Mouse (Mus musculus) heart, adult 2 months (tissue): ENCODE measurements around the gene Gm21988. TPM values are rescaled to one million over a fixed set of nuclear protein-coding genes. Genes with fewer than 3 reads are reported as not detected.

Experiments
- DNase-seq, 2 experiments: peaks; one replicate each; pipeline ENCODE4 v3.0.0; 2021
- H3K27ac ChIP-seq: fragments of 200-600 bp; 2 replicates; pipeline ENCODE4 v1.8.1; 2022
- H3K27me3 ChIP-seq: fragments of 200-500 bp; 2 replicates; pipeline ENCODE4 v1.6.1; 2012; ENCODE audit warnings: mild to moderate bottlenecking, low read length, inconsistent platforms, mixed read lengths; ENCODE audit not compliant: control insufficient read depth, insufficient read depth
- H3K36me3 ChIP-seq: fragments of 200-500 bp; 2 replicates; pipeline ENCODE4 v1.6.1; 2012; ENCODE audit warnings: low read length, inconsistent platforms; ENCODE audit not compliant: control insufficient read depth, insufficient read depth
- H3K4me1 ChIP-seq: fragments of 200-500 bp; 2 replicates; pipeline ENCODE4 v1.6.1; 2011; ENCODE audit warnings: low read length; ENCODE audit not compliant: control insufficient read depth, insufficient read depth
- H3K4me3 ChIP-seq: fragments of 200-600 bp; 2 replicates; pipeline ENCODE4 v1.8.1; 2022
- H3K79me2 ChIP-seq: fragments of 200-500 bp; replicated peaks from 2 replicates; pipeline ENCODE4 v1.6.1; 2012; ENCODE audit warnings: mild to moderate bottlenecking, inconsistent platforms, low read length, moderate library complexity, mixed read lengths; ENCODE audit not compliant: control insufficient read depth, insufficient read depth
- H3K9ac ChIP-seq: fragments of 200-500 bp; 2 replicates; pipeline ENCODE4 v1.6.1; 2012; ENCODE audit warnings: low read depth, mild to moderate bottlenecking, control low read depth, inconsistent platforms, low read length, mixed read lengths
- CTCF ChIP-seq: fragments of 200-600 bp; IDR thresholded peaks from 2 replicates; pipeline ENCODE4 v1.8.1; 2022; ENCODE audit warnings: antibody characterized with exemption, mild to moderate bottlenecking, moderate library complexity
- EP300 ChIP-seq: fragments of 200-500 bp; IDR thresholded peaks from 2 replicates; pipeline ENCODE4 v1.6.1; 2011; ENCODE audit warnings: low read depth, low read length, control low read depth; ENCODE audit not compliant: insufficient read depth
- POLR2A ChIP-seq: fragments of 200-500 bp; IDR thresholded peaks from 2 replicates; pipeline ENCODE4 v1.6.1; 2011; ENCODE audit warnings: mild to moderate bottlenecking, low read depth, low read length, control low read depth; ENCODE audit not compliant: insufficient read depth
- WGBS: fragments of 180-500 bp; shearing (Covaris S2); methylation state at CpG from one replicate; pipeline ENCODE4 v1.1.7; 2018; 5-methylcytosine and 5-hydroxymethylcytosine counted together
- intact Hi-C: fragments of 180-260 bp; cut with DNase I; formaldehyde crosslinking; loops from one replicate; pipeline ENCODE4 v1.15.1; 2025
- polyA plus RNA-seq: library from polyadenylated mRNA; depleted of rRNA; stranded (reverse); fragments of >200 nt; gene quantifications from 2 replicates; pipeline ENCODE4 v1.2.3, GENCODE M21; 2012
- total RNA-seq, 2 experiments: library from RNA; stranded (reverse); gene quantifications; 2 replicates each; pipeline ENCODE4 v1.2.3; 2021

Gene Gm21988
- total and polyA plus RNA-seq, 3 experiments, result 2.0 to 5.5 (median 3.4) TPM

- 77% methylated on average over 4 of the region's 4 CpGs for WGBS
- DNase-seq, result no peak
- Histone ChIP-seq H3K9ac (no peak overlapping the region), H3K79me2 (no peaks in the 10 kb centered on the region), H3K36me3 (no peaks in the 10 kb centered on the region), H3K27me3 (0 out of 2 replicates have a peak, but pooled peaks cover 1% of the 10 kb centered on the region), H3K4me3 (no peak overlapping the region), H3K4me1 (peaks cover 2% of the 10 kb centered on the region), H3K27ac (no peak overlapping the region)
- no peak for TF ChIP-seq EP300
- no peak for TF ChIP-seq POLR2A
- TF ChIP-seq CTCF, result no peak
- intact Hi-C loops, result no loop called here
Measured at GRCm38 (mm10) chr11:70259035-70259434, 19.4 kb upstream of the Gm21988 start.

- 3% methylated on average over 25 of the region's 25 CpGs for WGBS
- TF ChIP-seq POLR2A (peak; percentile 53; the same call in 1 of the 2 replicates), CTCF (peak; percentile 79), EP300 (peak; percentile 62; the same call in 1 of the 2 replicates)
- intact Hi-C loops, result loop anchor here (1.0 kb wide), 1 partner anchor 54 kb away; no protein-coding TSS in a partner anchor
Measured at GRCm38 (mm10) chr11:70254931-70255531, 15.4 kb upstream of the Gm21988 start, which contains the start of gene Alox12. Gene Alox12 (minus strand): TSS chr11:70255353.

GRCm38 (mm10) chr11:70254337-70254736, 14.7 kb upstream of the Gm21988 start:
- Histone ChIP-seq H3K4me3 (peak overlapping the region; percentile 57), H3K27me3 (0 out of 2 replicates have a peak, but pooled peaks cover 1% of the 10 kb centered on the region), H3K4me1 (peaks cover 2% of the 10 kb centered on the region), H3K36me3 (no peaks in the 10 kb centered on the region), H3K27ac (peak overlapping the region; percentile 13), H3K79me2 (no peaks in the 10 kb centered on the region), H3K9ac (peak overlapping the region; percentile 61)
- no peak for TF ChIP-seq CTCF
- TF ChIP-seq EP300, result no peak
- TF ChIP-seq POLR2A, result no peak
- 12% methylated on average over 18 of the region's 18 CpGs for WGBS
- intact Hi-C loops, result no loop called here
- no peak for DNase-seq

More at GRCm38 (mm10) chr11:70254931-70255531, 15.4 kb upstream of the Gm21988 start, which contains the start of gene Alox12:
- Histone ChIP-seq H3K27me3 (0 out of 2 replicates have a peak, but pooled peaks cover 1% of the 10 kb centered on the region), H3K4me3 (peak within 1 kb of the TSS; percentile 57), H3K27ac (peak within 1 kb of the TSS; percentile 15), H3K79me2 (no peaks in the 10 kb centered on the region), H3K9ac (peak within 1 kb of the TSS; percentile 79), H3K36me3 (no peaks in the 10 kb centered on the region), H3K4me1 (peaks cover 2% of the 10 kb centered on the region)
- peak; percentile 63 to 71 for DNase-seq

GRCm38 (mm10) chr11:70251853-70252252, 12.2 kb upstream of the Gm21988 start:
- H3K79me2 ChIP-seq, result no peaks in the 10 kb centered on the region
- no peak overlapping the region for H3K27ac ChIP-seq
- peaks cover 2% of the 10 kb centered on the region; the same call in 1 of the 2 replicates for H3K4me1 ChIP-seq
- TF ChIP-seq CTCF, result no peak
- no peak for TF ChIP-seq POLR2A
- no peak for TF ChIP-seq EP300
- intact Hi-C loops, result no loop called here
- WGBS, result 50% methylated on average over 8 of the region's 8 CpGs
- H3K4me3 ChIP-seq, result no peak overlapping the region
- H3K27me3 ChIP-seq, result 0 out of 2 replicates have a peak, but pooled peaks cover 1% of the 10 kb centered on the region
- no peak for DNase-seq
- no peak overlapping the region for H3K9ac ChIP-seq
- no peaks in the 10 kb centered on the region for H3K36me3 ChIP-seq

- H3K79me2 ChIP-seq, result no peaks in the 10 kb centered on the region
- no peak overlapping the region for H3K9ac ChIP-seq
- TF ChIP-seq EP300, result no peak
- TF ChIP-seq CTCF, result no peak
- TF ChIP-seq POLR2A, result no peak
- no peak for DNase-seq
- H3K27me3 ChIP-seq, result 0 out of 2 replicates have a peak, but pooled peaks cover 1% of the 10 kb centered on the region
- no peak overlapping the region for H3K4me3 ChIP-seq
- H3K4me1 ChIP-seq, result peaks cover 2% of the 10 kb centered on the region; the same call in 1 of the 2 replicates
- 50% methylated on average over 11 of the region's 11 CpGs for WGBS
- H3K27ac ChIP-seq, result no peak overlapping the region
- intact Hi-C loops, result no loop called here
- no peaks in the 10 kb centered on the region for H3K36me3 ChIP-seq
Measured at GRCm38 (mm10) chr11:70250150-70250549, 10.5 kb upstream of the Gm21988 start.
